Mouse (Mus musculus): ENCODE results near the gene Mettl15. TPM values are rescaled to one million over a fixed set of nuclear protein-coding genes. Genes with fewer than 3 reads are reported as not detected.

Gene Mettl15
- total and polyA plus RNA-seq, 2 experiments from 2014 or later = 6.4 to 7.1 TPM

DNA sequence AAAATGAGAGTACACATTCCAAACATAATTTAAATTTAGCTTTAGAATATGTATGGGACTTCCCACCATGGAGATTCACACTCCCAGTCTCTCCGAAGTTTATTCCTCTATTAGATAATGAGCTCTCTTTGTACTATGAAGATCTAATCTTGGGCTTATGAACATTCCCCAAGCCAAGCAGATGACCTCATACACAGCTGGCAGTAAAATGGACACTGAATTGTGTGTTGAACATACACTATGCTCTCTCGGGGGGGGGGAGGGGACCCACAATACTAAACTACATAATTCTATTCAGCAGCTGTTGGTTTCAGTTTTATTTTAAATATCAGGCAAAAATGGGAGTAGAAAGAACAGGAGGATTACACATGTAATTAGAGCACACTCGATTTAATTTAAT lies 97.6 kb downstream of the Mettl15 start:
- no peak overlapping the region for H3K4me3 ChIP-seq (ENCODE audit: low read depth, low read length)
- H3K4me1 ChIP-seq (ENCODE audit: insufficient read depth) = no peaks in the 10 kb centered on the region
- H3K9me3 ChIP-seq (ENCODE audit: low read length) = no peaks in the 10 kb centered on the region
- 51% methylated on average over 3 of the region's 3 CpGs for WGBS
- H3K36me3 ChIP-seq (ENCODE audit: insufficient read depth) = no peaks in the 10 kb centered on the region
- no peak overlapping the region for H3K4me2 ChIP-seq (ENCODE audit: low read depth)
- ATAC-seq (no peak), DNase-seq (no peak)
- TF ChIP-seq CTCF (IDR thresholded peaks at IDR 0.05; ENCODE audit: low read depth) = no peak
- H3K27ac ChIP-seq (ENCODE audit: low read depth, low read length) = no peak overlapping the region
- H3K27me3 ChIP-seq (ENCODE audit: insufficient read depth, low read length) = no peaks in the 10 kb centered on the region
- no peak overlapping the region for H3K9ac ChIP-seq

DNA sequence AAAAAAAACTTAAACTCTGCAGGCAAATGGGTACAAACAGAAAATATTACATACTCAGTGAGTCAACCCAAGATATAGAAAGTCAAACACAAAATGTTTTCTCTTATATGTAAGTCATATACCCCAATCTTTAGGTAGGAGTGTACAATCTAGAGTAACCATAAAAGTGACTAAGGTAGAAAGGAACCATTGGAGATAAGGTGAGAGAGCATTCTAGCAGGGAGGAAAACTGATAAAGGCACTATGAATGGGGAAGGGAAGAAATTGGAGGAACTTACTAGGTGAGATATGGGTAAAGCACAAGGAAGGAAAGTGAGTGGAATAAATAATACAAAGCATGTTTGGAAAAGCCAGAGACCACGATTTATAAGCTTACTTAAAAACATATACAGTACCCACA lies 122.0 kb downstream of the Mettl15 start:
- H3K9ac ChIP-seq = no peak overlapping the region
- no peaks in the 10 kb centered on the region for H3K4me1 ChIP-seq (ENCODE audit: insufficient read depth)
- no peaks in the 10 kb centered on the region for H3K36me3 ChIP-seq (ENCODE audit: insufficient read depth)
- DNase-seq (no peak), ATAC-seq (no peak)
- 81% methylated on average over 1 of the region's 1 CpGs for WGBS
- H3K9me3 ChIP-seq (ENCODE audit: low read length) = no peaks in the 10 kb centered on the region
- no peaks in the 10 kb centered on the region for H3K27me3 ChIP-seq (ENCODE audit: insufficient read depth, low read length)
- TF ChIP-seq CTCF (IDR thresholded peaks at IDR 0.05; ENCODE audit: low read depth) = no peak
- no peak overlapping the region for H3K27ac ChIP-seq (ENCODE audit: low read depth, low read length)
- H3K4me3 ChIP-seq (ENCODE audit: low read depth, low read length) = no peak overlapping the region
- H3K4me2 ChIP-seq (ENCODE audit: low read depth) = no peak overlapping the region

DNA sequence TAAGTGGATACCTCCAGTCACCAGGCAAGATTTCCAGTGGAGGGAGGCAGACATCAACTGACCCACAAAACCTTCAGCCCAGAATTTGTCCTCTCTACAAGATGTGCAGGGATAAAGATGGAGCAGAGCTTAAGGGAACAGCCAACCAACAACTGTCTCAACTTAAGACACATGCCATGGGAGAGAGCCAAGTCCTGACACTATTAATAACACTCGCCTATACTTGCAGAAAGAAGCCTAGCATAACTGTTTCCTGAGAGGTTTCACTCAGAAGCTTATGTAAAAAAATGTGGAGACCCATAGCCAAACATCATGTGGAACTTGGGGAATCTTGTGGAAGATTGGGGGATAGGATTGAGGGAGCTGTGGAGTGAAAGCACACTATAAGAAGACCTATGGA lies 124.4 kb downstream of the Mettl15 start:
- Histone ChIP-seq H3K4me3 (ENCODE audit: low read depth, low read length) (no peak overlapping the region), H3K4me1 (ENCODE audit: insufficient read depth) (no peaks in the 10 kb centered on the region), H3K9me3 (ENCODE audit: low read length) (no peaks in the 10 kb centered on the region), H3K9ac (no peak overlapping the region), H3K27ac (ENCODE audit: low read depth, low read length) (no peak overlapping the region), H3K27me3 (ENCODE audit: insufficient read depth, low read length) (no peaks in the 10 kb centered on the region), H3K36me3 (ENCODE audit: insufficient read depth) (no peaks in the 10 kb centered on the region), H3K4me2 (ENCODE audit: low read depth) (no peak overlapping the region)
- TF ChIP-seq CTCF (IDR thresholded peaks at IDR 0.05; ENCODE audit: low read depth) = no peak
- WGBS = 87% methylated on average over 1 of the region's 1 CpGs
- DNase-seq (no peak), ATAC-seq (no peak)

DNA sequence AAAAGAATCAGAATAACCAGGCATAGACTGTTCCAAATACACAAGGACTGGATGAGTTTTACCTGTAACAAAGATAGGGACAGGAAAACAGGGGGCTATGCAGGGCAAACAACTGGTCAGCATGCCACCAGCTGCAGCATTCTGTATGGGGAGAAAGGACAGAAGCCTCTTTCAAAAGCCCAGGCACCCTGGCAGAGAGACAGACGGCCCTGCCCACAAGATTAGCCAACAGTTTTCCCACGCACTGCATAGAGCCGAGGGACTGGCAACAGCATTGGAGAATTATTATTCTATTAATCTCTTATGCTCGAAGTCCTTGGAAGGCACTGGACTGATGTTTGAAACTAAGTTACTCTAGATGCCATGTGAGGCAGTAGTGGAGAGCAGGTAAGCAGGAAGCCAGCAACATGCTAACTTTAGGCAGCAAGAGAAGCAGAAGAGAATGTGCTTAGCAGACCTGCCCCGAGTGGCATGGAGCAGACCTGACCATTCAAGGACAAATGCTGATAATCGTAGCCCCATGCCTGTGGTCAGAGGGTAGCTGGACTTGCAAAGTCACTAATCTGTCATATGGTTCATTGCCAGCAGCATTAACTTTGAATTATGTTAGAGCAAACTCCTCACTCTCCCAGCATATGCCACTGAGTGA lies 127.0 kb downstream of the Mettl15 start:
- ATAC-seq = peak; percentile 47
- Histone ChIP-seq H3K4me3 (ENCODE audit: low read depth, low read length) (no peak overlapping the region), H3K4me1 (ENCODE audit: insufficient read depth) (no peaks in the 10 kb centered on the region), H3K36me3 (ENCODE audit: insufficient read depth) (no peaks in the 10 kb centered on the region), H3K27ac (ENCODE audit: low read depth, low read length) (no peak overlapping the region), H3K4me2 (ENCODE audit: low read depth) (no peak overlapping the region), H3K27me3 (ENCODE audit: insufficient read depth, low read length) (no peaks in the 10 kb centered on the region), H3K9ac (no peak overlapping the region), H3K9me3 (ENCODE audit: low read length) (no peaks in the 10 kb centered on the region)
- no peak for TF ChIP-seq CTCF (IDR thresholded peaks at IDR 0.05; ENCODE audit: low read depth)
- 43% methylated on average over 6 of the region's 6 CpGs for WGBS
- DNase-seq = no peak

DNA sequence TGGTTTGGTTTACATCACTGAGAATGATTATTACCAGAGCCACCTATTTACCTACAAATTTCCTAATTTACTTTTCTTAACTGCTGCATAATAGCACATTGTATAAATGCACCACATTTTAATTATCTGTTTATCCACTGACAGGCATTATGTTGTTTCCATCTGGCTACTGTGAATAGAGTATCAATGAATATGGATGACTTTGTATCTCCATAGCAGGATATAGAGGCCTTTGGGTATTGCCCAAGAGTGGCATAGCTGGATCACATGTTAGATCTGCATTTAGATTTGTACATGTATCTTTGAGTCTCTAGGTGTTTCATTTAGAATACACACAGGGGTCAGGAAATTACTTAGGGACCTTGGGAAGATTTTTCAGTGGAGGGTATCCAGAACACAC lies 133.3 kb downstream of the Mettl15 start:
- Histone ChIP-seq H3K27ac (ENCODE audit: low read depth, low read length) (no peak overlapping the region), H3K27me3 (ENCODE audit: insufficient read depth, low read length) (no peaks in the 10 kb centered on the region), H3K9me3 (ENCODE audit: low read length) (no peaks in the 10 kb centered on the region), H3K4me3 (ENCODE audit: low read depth, low read length) (no peak overlapping the region), H3K9ac (no peak overlapping the region), H3K36me3 (ENCODE audit: insufficient read depth) (no peaks in the 10 kb centered on the region), H3K4me2 (ENCODE audit: low read depth) (no peak overlapping the region), H3K4me1 (ENCODE audit: insufficient read depth) (no peaks in the 10 kb centered on the region)
- DNase-seq (peak; percentile 4), ATAC-seq (peak; percentile 66)
- no peak for TF ChIP-seq CTCF (IDR thresholded peaks at IDR 0.05; ENCODE audit: low read depth)

DNA sequence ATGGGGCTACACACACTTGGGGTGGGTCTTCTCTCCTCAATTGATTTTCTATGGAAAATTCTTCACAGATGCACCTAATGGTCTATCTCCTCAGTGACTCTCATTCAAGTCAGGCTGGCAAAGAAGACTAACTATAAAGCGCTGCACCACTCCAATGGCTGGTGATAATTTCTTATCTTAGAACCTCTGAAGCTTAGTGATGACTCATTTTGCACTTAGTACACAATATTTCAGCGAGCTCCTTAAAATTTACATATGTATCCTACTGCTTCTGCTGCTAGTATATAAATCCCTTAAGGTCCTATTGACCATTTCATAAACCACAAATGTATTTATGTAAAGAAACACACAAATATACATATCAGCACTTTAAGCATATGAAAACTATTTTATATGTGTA lies 136.1 kb downstream of the Mettl15 start:
- Histone ChIP-seq H3K4me1 (ENCODE audit: insufficient read depth) (no peaks in the 10 kb centered on the region), H3K9me3 (ENCODE audit: low read length) (no peaks in the 10 kb centered on the region), H3K4me2 (ENCODE audit: low read depth) (no peak overlapping the region), H3K9ac (no peak overlapping the region), H3K4me3 (ENCODE audit: low read depth, low read length) (no peak overlapping the region), H3K27me3 (ENCODE audit: insufficient read depth, low read length) (no peaks in the 10 kb centered on the region), H3K27ac (ENCODE audit: low read depth, low read length) (no peak overlapping the region), H3K36me3 (ENCODE audit: insufficient read depth) (no peaks in the 10 kb centered on the region)
- ATAC-seq (no peak), DNase-seq (no peak)
- WGBS = 92% methylated on average over 2 of the region's 2 CpGs
- TF ChIP-seq CTCF (IDR thresholded peaks at IDR 0.05; ENCODE audit: low read depth) = no peak

DNA sequence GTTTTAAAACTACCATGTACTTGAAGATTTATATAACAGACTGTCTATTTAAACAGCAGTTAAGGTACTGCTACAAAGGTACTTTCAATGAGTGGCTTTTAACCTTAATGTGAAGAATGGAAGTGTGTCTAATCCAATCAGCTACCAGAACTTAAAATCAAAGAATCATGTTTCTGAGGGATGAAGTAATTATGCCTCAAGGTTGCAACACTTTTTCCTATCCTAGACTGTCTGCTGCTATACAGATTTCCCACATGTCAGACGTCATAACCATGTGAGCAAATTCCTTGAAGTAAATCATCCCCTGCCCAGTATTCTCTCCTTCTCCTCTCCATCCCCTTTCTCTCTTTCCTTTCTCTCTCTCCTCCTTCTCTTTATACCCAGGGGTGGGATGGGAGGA lies 140.2 kb downstream of the Mettl15 start:
- no peaks in the 10 kb centered on the region for H3K27me3 ChIP-seq (ENCODE audit: insufficient read depth, low read length)
- no peak overlapping the region for H3K27ac ChIP-seq (ENCODE audit: low read depth, low read length)
- no peak for ATAC-seq
- 81% methylated on average over 1 of the region's 1 CpGs for WGBS
- no peak overlapping the region for H3K9ac ChIP-seq
- DNase-seq = no peak
- H3K9me3 ChIP-seq (ENCODE audit: low read length) = no peaks in the 10 kb centered on the region
- no peaks in the 10 kb centered on the region for H3K4me1 ChIP-seq (ENCODE audit: insufficient read depth)
- H3K4me3 ChIP-seq (ENCODE audit: low read depth, low read length) = no peak overlapping the region
- H3K4me2 ChIP-seq (ENCODE audit: low read depth) = no peak overlapping the region
- no peaks in the 10 kb centered on the region for H3K36me3 ChIP-seq (ENCODE audit: insufficient read depth)
- TF ChIP-seq CTCF (IDR thresholded peaks at IDR 0.05; ENCODE audit: low read depth) = no peak
